Mouse (Mus musculus): Measurements from ENCODE around the gene Fkbp1b. TPM values are rescaled to one million over a fixed set of nuclear protein-coding genes. Genes with fewer than 3 reads are reported as not detected.

Gene Fkbp1b
- total RNA-seq, 1 experiment from 2014 or later, result 30.7 TPM

- ATAC-seq (replicated peaks; ENCODE audit: insufficient number of reproducible peaks, low FRiP score, low TSS enrichment, poor library complexity, severe bottlenecking), result no peak
Observed at GRCm38 (mm10) chr12:4783598-4783997, 57.8 kb downstream of the Fkbp1b start.

Other genes starting within 250 kb of the Fkbp1b start
- gene Itsn2, start 249.0 kb downstream of the Fkbp1b start, total RNA-seq (2017), result 212 to 304 TPM (median 230 TPM) in 3 replicates
- not detected in 3 replicates for gene Gm3625, start 248.7 kb downstream of the Fkbp1b start, total RNA-seq (2017)
- 0.85 TPM in 1 of 3 replicates, not detected in the others for gene Fam228a, start 103.2 kb downstream of the Fkbp1b start, total RNA-seq (2017)
- not detected in 3 replicates for gene Pfn4, start 72.6 kb downstream of the Fkbp1b start, total RNA-seq (2017)
- 0.29 to 0.57 TPM in 2 of 3 replicates, not detected in the other for gene Fam228b, start 72.3 kb downstream of the Fkbp1b start, total RNA-seq (2017)
- gene Sf3b6, start 24.0 kb downstream of the Fkbp1b start, total RNA-seq (2017), result 118 to 202 TPM (median 184 TPM) in 3 replicates
- gene Wdcp, start 1.7 kb upstream of the Fkbp1b start, total RNA-seq (2017), result 6.2 to 8.5 TPM (median 6.2 TPM) in 3 replicates
- gene Mfsd2b, start 32.8 kb upstream of the Fkbp1b start, total RNA-seq (2017), result 1.7 to 14.7 TPM in 2 of 3 replicates, not detected in the other
- gene Ubxn2a, start 66.1 kb upstream of the Fkbp1b start, total RNA-seq (2017), result 43.1 to 48.6 TPM (median 47.9 TPM) in 3 replicates
- 43.3 to 66.9 TPM (median 52.2 TPM) in 3 replicates for gene Atad2b, start 75.8 kb upstream of the Fkbp1b start, total RNA-seq (2017)

Data from monocyte, adult 5-6 weeks (primary cell).